Mouse (Mus musculus): ENCODE results near the gene Gpatch8. TPM values are rescaled to one million over a fixed set of nuclear protein-coding genes. Genes with fewer than 3 reads are reported as not detected.

Gpatch8 gene
- total and polyA plus RNA-seq, 3 experiments = 11.5 to 24.7 (median 16.6) TPM

DNA sequence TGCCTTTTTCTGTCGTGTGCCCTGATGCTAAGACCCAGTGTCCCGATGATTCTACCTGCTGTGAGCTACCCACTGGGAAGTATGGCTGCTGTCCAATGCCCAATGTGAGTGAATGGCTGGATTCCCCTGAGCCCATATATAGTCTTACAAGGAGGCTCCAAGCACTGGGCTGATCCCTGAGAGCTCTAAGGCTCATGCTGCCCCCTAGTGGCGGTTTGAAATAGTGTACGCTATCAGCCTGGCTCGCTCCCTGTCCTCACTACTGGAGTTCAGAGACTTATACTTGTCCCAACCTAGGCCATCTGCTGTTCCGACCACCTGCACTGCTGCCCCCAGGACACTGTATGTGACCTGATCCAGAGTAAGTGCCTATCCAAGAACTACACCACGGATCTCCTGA, 121.8 kb downstream of the Gpatch8 start:
- peak; percentile 97 for DNase-seq (ENCODE audit: extremely low read depth)
- no peak overlapping the region for H3K4me2 ChIP-seq (ENCODE audit: insufficient read depth, low read depth, poor library complexity, severe bottlenecking)
- H3K4me1 ChIP-seq (ENCODE audit: control insufficient read depth in 1 of 2, insufficient read depth in 2 of 2) = peaks cover 27 to 47% of the 10 kb centered on the region in 2 experiments
- TF ChIP-seq ZC3H11A (IDR thresholded peaks at IDR 0.05; ENCODE audit: low read depth, low read length) = peak; percentile 73
- no peak; the same call in 1 of the 2 replicates for TF ChIP-seq MAX (IDR thresholded peaks at IDR 0.05; ENCODE audit: low read length)
- TF ChIP-seq JUND (conservative IDR thresholded peaks at IDR 0.05; ENCODE audit: low read depth, low read length) = no peak
- TF ChIP-seq ELF1 (IDR thresholded peaks at IDR 0.05; ENCODE audit: low read depth, low read length) = 0 out of 2 replicates have a peak, but pooled peaks have one; percentile 14
- peak; percentile 36; the same call in 1 of the 2 replicates for TF ChIP-seq BHLHE40 (IDR thresholded peaks at IDR 0.05; ENCODE audit: low read depth, low read length)
- TF ChIP-seq TCF12 (IDR thresholded peaks at IDR 0.05; ENCODE audit: low read depth, low read length) = peak; percentile 44; the same call in 1 of the 2 replicates
- TF ChIP-seq USF2 (conservative IDR thresholded peaks at IDR 0.05; ENCODE audit: low read depth, low read length) = no peak
- no peak for TF ChIP-seq RCOR1 (conservative IDR thresholded peaks at IDR 0.05; ENCODE audit: low read depth, low read length)
- 0 out of 2 replicates have a peak, but pooled peaks have one; percentile 22 for TF ChIP-seq TBP (conservative IDR thresholded peaks at IDR 0.05; ENCODE audit: low read depth, low read length)
- peak; percentile 65; the same call in 1 of the 2 replicates for TF ChIP-seq MEF2A (IDR thresholded peaks at IDR 0.05; ENCODE audit: borderline replicate concordance, low read depth, low read length)
- TF ChIP-seq MXI1 (IDR thresholded peaks at IDR 0.05; ENCODE audit: low read depth, low read length) = no peak
- peak; percentile 95 to 97 for TF ChIP-seq CTCF (conservative IDR thresholded peaks at IDR 0.05 in 1 of 2, IDR thresholded peaks at IDR 0.05 in 1 of 2; ENCODE audit: low read depth in 2 of 2, low read length in 2 of 2)
- TF ChIP-seq RAD21 (IDR thresholded peaks at IDR 0.05; ENCODE audit: low read depth, low read length) = peak; percentile 96
- peak; percentile 46; the same call in 1 of the 2 replicates for TF ChIP-seq MYC (IDR thresholded peaks at IDR 0.05; ENCODE audit: low read depth, low read length)
- peak; percentile 71; the same call in 1 of the 2 replicates for TF ChIP-seq SIN3A (IDR thresholded peaks at IDR 0.05; ENCODE audit: low read length)
- TF ChIP-seq SMC3 (IDR thresholded peaks at IDR 0.05; ENCODE audit: low read depth, low read length) = peak; percentile 93
- peak; percentile 57; the same call in 1 of the 2 replicates for TF ChIP-seq NELFE (IDR thresholded peaks at IDR 0.05; ENCODE audit: low read depth, low read length)
- no peak for TF ChIP-seq PAX5 (IDR thresholded peaks at IDR 0.05; ENCODE audit: low read length)
- peak; percentile 6; the same call in 1 of the 2 replicates for TF ChIP-seq ETS1 (conservative IDR thresholded peaks at IDR 0.05; ENCODE audit: low read depth, low read length)
- peak; percentile 41; the same call in 1 of the 2 replicates for TF ChIP-seq IRF4 (IDR thresholded peaks at IDR 0.05; ENCODE audit: low read depth, low read length)
- peaks cover 24 to 47% of the 10 kb centered on the region in 2 experiments for H3K36me3 ChIP-seq (replicated peaks in 1 of 2; ENCODE audit: control insufficient read depth in 1 of 2, insufficient read depth in 1 of 2, low read length in 1 of 2)
- in situ Hi-C loops (cut with MboI; ENCODE audit: low pct_ligation_motif_present, low pct_unique_long_range_greater_than_20kb, low sequenced_read_pairs) = loop anchor here (5.0 kb wide), 1 partner anchor 132 kb away; no protein-coding TSS in a partner anchor
- peaks cover 29% of the 10 kb centered on the region for H3K9me3 ChIP-seq (replicated peaks; ENCODE audit: low read length)
- no peak overlapping the region for H3K27ac ChIP-seq (ENCODE audit: insufficient read depth, low read depth)
- peak overlapping the region in 1 of 3 experiments; percentile 60 for H3K4me3 ChIP-seq (replicated peaks in 1 of 3; ENCODE audit: low read depth in 2 of 3, low read length in 2 of 3, poor library complexity in 1 of 3)
- dilution Hi-C loops (cut with MboI; ENCODE audit: extremely low pct_ligation_motif_present, extremely low pct_unique_long_range_greater_than_20kb, low sequenced_read_pairs) = no loop called here
- H3K27me3 ChIP-seq (replicated peaks) = no peaks in the 10 kb centered on the region
- H3K9ac ChIP-seq (ENCODE audit: insufficient read depth, low read depth) = no peak overlapping the region
- H3K79me2 ChIP-seq (replicated peaks; ENCODE audit: control insufficient read depth, extremely low read depth, insufficient read depth, poor library complexity, severe bottlenecking) = no peaks in the 10 kb centered on the region

DNA sequence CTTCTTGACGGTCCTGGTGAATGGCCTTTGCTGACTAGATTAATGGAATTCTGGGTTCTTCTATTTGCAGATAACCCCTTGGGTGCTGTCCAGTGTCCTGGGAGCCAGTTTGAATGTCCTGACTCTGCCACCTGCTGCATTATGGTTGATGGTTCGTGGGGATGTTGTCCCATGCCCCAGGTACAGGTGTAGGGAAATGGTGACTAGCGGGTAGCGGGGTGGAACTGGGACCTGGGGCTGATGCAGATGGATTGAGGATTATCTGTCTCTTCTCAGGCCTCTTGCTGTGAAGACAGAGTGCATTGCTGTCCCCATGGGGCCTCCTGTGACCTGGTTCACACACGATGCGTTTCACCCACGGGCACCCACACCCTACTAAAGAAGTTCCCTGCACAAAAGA, 122.3 kb downstream of the Gpatch8 start:
- peak overlapping the region; percentile 41; the same call in 1 of the 2 replicates for H3K4me2 ChIP-seq (ENCODE audit: insufficient read depth, low read depth, poor library complexity, severe bottlenecking)

More for the DNA sequence above, 122.3 kb downstream of the Gpatch8 start:
- dilution Hi-C loops (cut with MboI; ENCODE audit: extremely low pct_ligation_motif_present, extremely low pct_unique_long_range_greater_than_20kb, low sequenced_read_pairs) (no loop called here), in situ Hi-C loops (cut with MboI; ENCODE audit: low pct_ligation_motif_present, low pct_unique_long_range_greater_than_20kb, low sequenced_read_pairs) (loop anchor here (5.0 kb wide), 1 partner anchor 132 kb away; no protein-coding TSS in a partner anchor)
- Histone ChIP-seq H3K27ac (ENCODE audit: insufficient read depth, low read depth) (no peak overlapping the region), H3K36me3 (replicated peaks in 1 of 2; ENCODE audit: control insufficient read depth in 1 of 2, insufficient read depth in 1 of 2, low read length in 1 of 2) (peaks cover 24 to 47% of the 10 kb centered on the region in 2 experiments), H3K4me3 (replicated peaks in 1 of 3; ENCODE audit: low read depth in 2 of 3, low read length in 2 of 3, poor library complexity in 1 of 3) (peak overlapping the region in 2 of 3 experiments; percentile 18 to 60), H3K27me3 (replicated peaks) (no peaks in the 10 kb centered on the region), H3K79me2 (replicated peaks; ENCODE audit: control insufficient read depth, extremely low read depth, insufficient read depth, poor library complexity, severe bottlenecking) (no peaks in the 10 kb centered on the region), H3K4me1 (ENCODE audit: control insufficient read depth in 1 of 2, insufficient read depth in 2 of 2) (peaks cover 27 to 52% of the 10 kb centered on the region in 2 experiments), H3K9me3 (replicated peaks; ENCODE audit: low read length) (peaks cover 29% of the 10 kb centered on the region), H3K9ac (ENCODE audit: insufficient read depth, low read depth) (no peak overlapping the region)
- TF ChIP-seq KAT2A (IDR thresholded peaks at IDR 0.05; ENCODE audit: insufficient replicate concordance, low read length) (no peak), MAX (IDR thresholded peaks at IDR 0.05; ENCODE audit: low read length) (no peak), E2F4 (IDR thresholded peaks at IDR 0.05; ENCODE audit: insufficient replicate concordance, low read depth, low read length) (no peak), MAFK (IDR thresholded peaks at IDR 0.05; ENCODE audit: insufficient replicate concordance, low read length) (no peak), MYC (IDR thresholded peaks at IDR 0.05; ENCODE audit: low read depth, low read length) (0 out of 2 replicates have a peak, but pooled peaks have one; percentile 5), ZKSCAN1 (IDR thresholded peaks at IDR 0.05; ENCODE audit: borderline replicate concordance, low read depth, low read length) (no peak), POLR2A (IDR thresholded peaks at IDR 0.05; ENCODE audit: low read depth, low read length) (0 out of 2 replicates have a peak, but pooled peaks have one; percentile 5)
- DNase-seq (ENCODE audit: extremely low read depth) = peak; percentile 23

All from CH12.LX (cell line).